Mouse (Mus musculus): Measurements from ENCODE around the gene Gm4353. TPM values are rescaled to one million over a fixed set of nuclear protein-coding genes. Genes with fewer than 3 reads are reported as not detected.

Gm4353 gene
- polyA plus RNA-seq, 1 experiment from 2014 or later = 0.91 TPM

GRCm38 (mm10) chr7:116103091-116103490, 18.7 kb upstream of the Gm4353 start:
- no peak overlapping the region for H3K9ac ChIP-seq (ENCODE audit: low read length)
- H3K4me1 ChIP-seq (replicated peaks; ENCODE audit: control insufficient read depth, insufficient read depth, low read length) = no peaks in the 10 kb centered on the region
- ATAC-seq (replicated peaks; ENCODE audit: low FRiP score) = no peak
- H3K9me3 ChIP-seq (ENCODE audit: control insufficient read depth, low read length) = no peaks in the 10 kb centered on the region
- WGBS = 97% methylated on average over 9 of the region's 9 CpGs
- no peaks in the 10 kb centered on the region for H3K27me3 ChIP-seq (ENCODE audit: control insufficient read depth, insufficient read depth, low read length)
- H3K4me3 ChIP-seq (ENCODE audit: low read depth, low read length) = no peak overlapping the region
- H3K4me2 ChIP-seq (ENCODE audit: low read depth, low read length, severe bottlenecking) = no peak overlapping the region
- peaks cover 6% of the 10 kb centered on the region; the same call in 1 of the 2 replicates for H3K36me3 ChIP-seq (ENCODE audit: control insufficient read depth, insufficient read depth, low read length)
- H3K27ac ChIP-seq (ENCODE audit: low read depth, low read length) = no peak overlapping the region
- DNase-seq (ENCODE audit: low spot score) = no peak

GRCm38 (mm10) chr7:116099952-116100528, 15.6 kb upstream of the Gm4353 start:
- 94% methylated on average over 7 of the region's 7 CpGs for WGBS
- no peak overlapping the region for H3K4me3 ChIP-seq (ENCODE audit: low read depth, low read length)
- H3K27ac ChIP-seq (ENCODE audit: low read depth, low read length) = no peak overlapping the region
- no peaks in the 10 kb centered on the region for H3K27me3 ChIP-seq (ENCODE audit: control insufficient read depth, insufficient read depth, low read length)
- no peaks in the 10 kb centered on the region; the same call in 1 of the 2 replicates for H3K4me1 ChIP-seq (replicated peaks; ENCODE audit: control insufficient read depth, insufficient read depth, low read length)
- peaks cover 6% of the 10 kb centered on the region; the same call in 1 of the 2 replicates for H3K36me3 ChIP-seq (ENCODE audit: control insufficient read depth, insufficient read depth, low read length)
- no peaks in the 10 kb centered on the region for H3K9me3 ChIP-seq (ENCODE audit: control insufficient read depth, low read length)
- H3K9ac ChIP-seq (ENCODE audit: low read length) = no peak overlapping the region
- no peak for DNase-seq (ENCODE audit: low spot score)
- no peak overlapping the region for H3K4me2 ChIP-seq (ENCODE audit: low read depth, low read length, severe bottlenecking)
- no peak for ATAC-seq (replicated peaks; ENCODE audit: low FRiP score)

GRCm38 (mm10) chr7:116093466-116093850, 9.0 kb upstream of the Gm4353 start:
- H3K27me3 ChIP-seq (ENCODE audit: control insufficient read depth, insufficient read depth, low read length) = no peaks in the 10 kb centered on the region
- H3K27ac ChIP-seq (ENCODE audit: low read depth, low read length) = peak overlapping the region; percentile 88
- WGBS = 1% methylated on average over 19 of the region's 19 CpGs
- H3K9ac ChIP-seq (ENCODE audit: low read length) = peak overlapping the region; percentile 92
- ATAC-seq (replicated peaks; ENCODE audit: low FRiP score) (peak; percentile 87), DNase-seq (ENCODE audit: low spot score) (no peak)
- H3K4me3 ChIP-seq (ENCODE audit: low read depth, low read length) = peak overlapping the region; percentile 70
- no peaks in the 10 kb centered on the region for H3K36me3 ChIP-seq (ENCODE audit: control insufficient read depth, insufficient read depth, low read length)
- peak overlapping the region; percentile 74 for H3K4me2 ChIP-seq (ENCODE audit: low read depth, low read length, severe bottlenecking)
- no peaks in the 10 kb centered on the region for H3K9me3 ChIP-seq (ENCODE audit: control insufficient read depth, low read length)
- H3K4me1 ChIP-seq (replicated peaks; ENCODE audit: control insufficient read depth, insufficient read depth, low read length) = no peaks in the 10 kb centered on the region; the same call in 1 of the 2 replicates

GRCm38 (mm10) chr7:116092710-116093465, 8.5 kb upstream of the Gm4353 start:
- Histone ChIP-seq H3K9ac (ENCODE audit: low read length) (peak overlapping the region; percentile 92), H3K4me3 (ENCODE audit: low read depth, low read length) (peak overlapping the region; percentile 70), H3K4me1 (replicated peaks; ENCODE audit: control insufficient read depth, insufficient read depth, low read length) (no peaks in the 10 kb centered on the region; the same call in 1 of the 2 replicates), H3K4me2 (ENCODE audit: low read depth, low read length, severe bottlenecking) (peak overlapping the region; percentile 74), H3K27me3 (ENCODE audit: control insufficient read depth, insufficient read depth, low read length) (no peaks in the 10 kb centered on the region), H3K9me3 (ENCODE audit: control insufficient read depth, low read length) (no peaks in the 10 kb centered on the region), H3K27ac (ENCODE audit: low read depth, low read length) (peak overlapping the region; percentile 88), H3K36me3 (ENCODE audit: control insufficient read depth, insufficient read depth, low read length) (no peaks in the 10 kb centered on the region)
- peak; percentile 100 for ATAC-seq (replicated peaks; ENCODE audit: low FRiP score)
- peak; percentile 96 for DNase-seq (ENCODE audit: low spot score)
- under 1% methylated on average over 38 of the region's 38 CpGs for WGBS

GRCm38 (mm10) chr7:116060739-116061138, 23.7 kb downstream of the Gm4353 start:
- no peaks in the 10 kb centered on the region for H3K36me3 ChIP-seq (ENCODE audit: control insufficient read depth, insufficient read depth, low read length)
- H3K4me3 ChIP-seq (ENCODE audit: low read depth, low read length) = no peak overlapping the region
- DNase-seq (ENCODE audit: low spot score) = no peak
- H3K9ac ChIP-seq (ENCODE audit: low read length) = no peak overlapping the region
- H3K27ac ChIP-seq (ENCODE audit: low read depth, low read length) = no peak overlapping the region
- no peaks in the 10 kb centered on the region for H3K27me3 ChIP-seq (ENCODE audit: control insufficient read depth, insufficient read depth, low read length)
- no peaks in the 10 kb centered on the region for H3K9me3 ChIP-seq (ENCODE audit: control insufficient read depth, low read length)
- no peak overlapping the region for H3K4me2 ChIP-seq (ENCODE audit: low read depth, low read length, severe bottlenecking)
- WGBS = 69% methylated on average over 1 of the region's 1 CpGs
- H3K4me1 ChIP-seq (replicated peaks; ENCODE audit: control insufficient read depth, insufficient read depth, low read length) = no peaks in the 10 kb centered on the region
- no peak for ATAC-seq (replicated peaks; ENCODE audit: low FRiP score)

- no peak overlapping the region for H3K27ac ChIP-seq (ENCODE audit: low read depth, low read length)
- DNase-seq (ENCODE audit: low spot score) (peak; percentile 57), ATAC-seq (replicated peaks; ENCODE audit: low FRiP score) (no peak)
- H3K4me1 ChIP-seq (replicated peaks; ENCODE audit: control insufficient read depth, insufficient read depth, low read length) = peaks cover 18% of the 10 kb centered on the region
- WGBS = 13% methylated on average over 15 of the region's 15 CpGs
- no peaks in the 10 kb centered on the region for H3K9me3 ChIP-seq (ENCODE audit: control insufficient read depth, low read length)
- H3K4me3 ChIP-seq (ENCODE audit: low read depth, low read length) = peak overlapping the region; percentile 48
- peak overlapping the region; percentile 33; the same call in 1 of the 2 replicates for H3K9ac ChIP-seq (ENCODE audit: low read length)
- peaks cover 5% of the 10 kb centered on the region; the same call in 1 of the 2 replicates for H3K27me3 ChIP-seq (ENCODE audit: control insufficient read depth, insufficient read depth, low read length)
- H3K4me2 ChIP-seq (ENCODE audit: low read depth, low read length, severe bottlenecking) = peak overlapping the region; percentile 99
- H3K36me3 ChIP-seq (ENCODE audit: control insufficient read depth, insufficient read depth, low read length) = no peaks in the 10 kb centered on the region
Measured at GRCm38 (mm10) chr7:116040470-116041019, 43.9 kb downstream of the Gm4353 start.

GRCm38 (mm10) chr7:116039538-116040466, 44.6 kb downstream of the Gm4353 start:
- H3K9ac ChIP-seq (ENCODE audit: low read length) = peak overlapping the region; percentile 66
- ATAC-seq (replicated peaks; ENCODE audit: low FRiP score) (peak; percentile 75), DNase-seq (ENCODE audit: low spot score) (peak; percentile 92)
- H3K4me3 ChIP-seq (ENCODE audit: low read depth, low read length) = peak overlapping the region; percentile 48
- H3K27ac ChIP-seq (ENCODE audit: low read depth, low read length) = no peak overlapping the region
- WGBS = under 1% methylated on average over 48 of the region's 48 CpGs
- H3K4me1 ChIP-seq (replicated peaks; ENCODE audit: control insufficient read depth, insufficient read depth, low read length) = peaks cover 16% of the 10 kb centered on the region
- peaks cover 5% of the 10 kb centered on the region; the same call in 1 of the 2 replicates for H3K27me3 ChIP-seq (ENCODE audit: control insufficient read depth, insufficient read depth, low read length)
- peak overlapping the region; percentile 99 for H3K4me2 ChIP-seq (ENCODE audit: low read depth, low read length, severe bottlenecking)
- H3K9me3 ChIP-seq (ENCODE audit: control insufficient read depth, low read length) = no peaks in the 10 kb centered on the region
- H3K36me3 ChIP-seq (ENCODE audit: control insufficient read depth, insufficient read depth, low read length) = no peaks in the 10 kb centered on the region

- H3K9ac ChIP-seq (ENCODE audit: low read length) = peak within 1 kb of the TSS; percentile 66
- peaks cover 16% of the 10 kb centered on the region for H3K4me1 ChIP-seq (replicated peaks; ENCODE audit: control insufficient read depth, insufficient read depth, low read length)
- H3K36me3 ChIP-seq (ENCODE audit: control insufficient read depth, insufficient read depth, low read length) = no peaks in the 10 kb centered on the region
- H3K27me3 ChIP-seq (ENCODE audit: control insufficient read depth, insufficient read depth, low read length) = peaks cover 5% of the 10 kb centered on the region; the same call in 1 of the 2 replicates
- H3K27ac ChIP-seq (ENCODE audit: low read depth, low read length) = no peak within 1 kb of the TSS
- ATAC-seq (replicated peaks; ENCODE audit: low FRiP score) = 0 out of 2 replicates have a peak, but pooled peaks have one; percentile 8
- peak within 1 kb of the TSS; percentile 99 for H3K4me2 ChIP-seq (ENCODE audit: low read depth, low read length, severe bottlenecking)
- under 1% methylated on average over 11 of the region's 11 CpGs for WGBS
- DNase-seq (ENCODE audit: low spot score) = peak; percentile 58
- no peaks in the 10 kb centered on the region for H3K9me3 ChIP-seq (ENCODE audit: control insufficient read depth, low read length)
- peak within 1 kb of the TSS; percentile 48 for H3K4me3 ChIP-seq (ENCODE audit: low read depth, low read length)
Measured at GRCm38 (mm10) chr7:116039196-116039537, 45.3 kb downstream of the Gm4353 start, which contains the start of gene 1110004F10Rik. 1110004F10Rik (plus strand) TSS chr7:116039397.
